Mouse (Mus musculus) heart, adult 2 months (tissue): ENCODE data around the gene Fgf18.

ENCODE experiments used
- CTCF ChIP-seq: fragments of 200-600 bp; IDR thresholded peaks from 2 replicates; pipeline ENCODE4 v1.8.1; 2022; ENCODE audit warnings: antibody characterized with exemption, mild to moderate bottlenecking, moderate library complexity
- EP300 ChIP-seq: fragments of 200-500 bp; IDR thresholded peaks from 2 replicates; pipeline ENCODE4 v1.6.1; 2011; ENCODE audit warnings: low read depth, low read length, control low read depth; ENCODE audit not compliant: insufficient read depth

GRCm38 (mm10) chr11:33147171-33147571 lies at the start of gene Fgf18:
- TF ChIP-seq CTCF (0 out of 2 replicates have a peak, but pooled peaks have one; percentile 6), EP300 (no peak)
